Mouse (Mus musculus) hindbrain, embryonic 15.5 days (tissue): Measurements from ENCODE around the gene Hsd3b5. TPM values are rescaled to one million over a fixed set of nuclear protein-coding genes. Genes with fewer than 3 reads are reported as not detected.

Source experiments
- polyA plus RNA-seq: library from polyadenylated mRNA; unstranded; fragments of >200 nt; fragmentation: Nextera tagmentation; extraction: Ambion mirVana; gene quantifications from 2 replicates; pipeline ENCODE4 v1.2.1, GENCODE M21; 2015

Gene Hsd3b5
- polyA plus RNA-seq, 1 experiment from 2014 or later: not detected

Other genes with a start within 250 kb of the Hsd3b5 start
- gene Zfp697, start 247.8 kb downstream of the Hsd3b5 start, polyA plus RNA-seq: 14.7 and 17.3 TPM in 2 replicates
- gene Gm4450, start 173.1 kb downstream of the Hsd3b5 start, polyA plus RNA-seq: not detected in 2 replicates
- not detected in 2 replicates for gene Hsd3b4, start 119.7 kb downstream of the Hsd3b5 start, polyA plus RNA-seq
- gene Gm10681, start 41.4 kb downstream of the Hsd3b5 start, polyA plus RNA-seq: not detected in 2 replicates
- 0.04 TPM in 1 of 2 replicates, not detected in the other for gene Hsd3b2, start 94.3 kb upstream of the Hsd3b5 start, polyA plus RNA-seq
- gene Hsd3b3, start 132.9 kb upstream of the Hsd3b5 start, polyA plus RNA-seq: 0.26 and 0.32 TPM in 2 replicates
- gene Hsd3b6, start 184.2 kb upstream of the Hsd3b5 start, polyA plus RNA-seq: 0.76 and 1.2 TPM in 2 replicates
- gene Hsd3b1, start 229.5 kb upstream of the Hsd3b5 start, polyA plus RNA-seq: 0.12 TPM in 1 of 2 replicates, not detected in the other